Mouse (Mus musculus) stomach, embryonic 14.5 days (tissue): ENCODE results near the gene C130050O18Rik. TPM values are rescaled to one million over a fixed set of nuclear protein-coding genes. Genes with fewer than 3 reads are reported as not detected.

Source experiments
- ATAC-seq: fragments of 200-750 bp; cut with Nextera tagmentation; 2 replicates; pipeline ENCODE4 v1.8.0; 2017; ENCODE audit warnings: low read depth, moderate TSS enrichment; ENCODE audit not compliant: insufficient number of reproducible peaks, insufficient read depth, low FRiP score
- H3K27ac ChIP-seq: fragments of 300-500 bp; sonication (generic); 2 replicates; pipeline ENCODE4 v1.5.1; 2014; ENCODE audit warnings: mild to moderate bottlenecking, low read length, moderate library complexity, mixed read lengths
- H3K27me3 ChIP-seq: fragments of 300-500 bp; sonication (generic); 2 replicates; pipeline ENCODE4 v1.6.1; 2014; ENCODE audit warnings: low read length, control low read depth, mixed read lengths; ENCODE audit not compliant: control insufficient read depth, insufficient read depth
- H3K36me3 ChIP-seq: fragments of 300-500 bp; sonication (generic); 2 replicates; pipeline ENCODE4 v1.6.1; 2014; ENCODE audit warnings: mild to moderate bottlenecking, control low read depth, low read length, moderate library complexity, mixed read lengths; ENCODE audit not compliant: control insufficient read depth, insufficient read depth
- H3K4me1 ChIP-seq: fragments of 300-500 bp; sonication (generic); 2 replicates; pipeline ENCODE4 v1.6.1; 2014; ENCODE audit warnings: low read length, control low read depth, mixed read lengths; ENCODE audit not compliant: control insufficient read depth, insufficient read depth
- H3K4me2 ChIP-seq: fragments of 300-500 bp; sonication (generic); replicated peaks from 2 replicates; pipeline ENCODE4 v1.6.1; 2014; ENCODE audit warnings: low read depth, low read length, control low read depth
- H3K4me3 ChIP-seq: fragments of 300-500 bp; sonication (generic); 2 replicates; pipeline ENCODE4 v1.5.1; 2014; ENCODE audit warnings: low read depth, low read length, control low read depth
- H3K9ac ChIP-seq: fragments of 300-500 bp; sonication (generic); replicated peaks from 2 replicates; pipeline ENCODE4 v1.6.1; 2014; ENCODE audit warnings: low read depth, mild to moderate bottlenecking, control low read depth, low read length, moderate library complexity, mixed read lengths
- H3K9me3 ChIP-seq: fragments of 300-500 bp; sonication (generic); 2 replicates; pipeline ENCODE4 v1.6.1; 2016; ENCODE audit warnings: low read depth, low read length, control low read depth; ENCODE audit not compliant: control insufficient read depth
- WGBS: fragments of 180-500 bp; shearing (Covaris S2); extraction: QIAGEN DNeasy Blood & Tissue Kit; methylation state at CpG from one replicate; pipeline ENCODE4 v1.1.7; 2014; 5-methylcytosine and 5-hydroxymethylcytosine counted together
- polyA plus RNA-seq: library from polyadenylated mRNA; unstranded; fragments of >200 nt; fragmentation: Nextera tagmentation; extraction: Ambion mirVana; gene quantifications from 2 replicates; pipeline ENCODE4 v1.2.1, GENCODE M21; 2014

C130050O18Rik gene
- polyA plus RNA-seq, 1 experiment from 2014 or later: 0.48 TPM

GRCm38 (mm10) chr5:139367884-139368458 lies 37.1 kb upstream of the C130050O18Rik start:
- no peak for ATAC-seq
- Histone ChIP-seq H3K4me3 (no peak overlapping the region), H3K27me3 (no peaks in the 10 kb centered on the region), H3K27ac (no peak overlapping the region), H3K9me3 (no peaks in the 10 kb centered on the region), H3K9ac (no peak overlapping the region), H3K36me3 (no peaks in the 10 kb centered on the region), H3K4me2 (no peak overlapping the region), H3K4me1 (peaks cover 15% of the 10 kb centered on the region; the same call in 1 of the 2 replicates)
- WGBS: 91% methylated on average over 4 of the region's 4 CpGs

- no peak overlapping the region for H3K27ac ChIP-seq
- no peaks in the 10 kb centered on the region for H3K27me3 ChIP-seq
- H3K4me1 ChIP-seq: peaks cover 15% of the 10 kb centered on the region; the same call in 1 of the 2 replicates
- 82% methylated on average over 11 of the region's 11 CpGs for WGBS
- no peak overlapping the region for H3K4me2 ChIP-seq
- no peak overlapping the region for H3K9ac ChIP-seq
- no peak for ATAC-seq
- no peaks in the 10 kb centered on the region for H3K36me3 ChIP-seq
- H3K9me3 ChIP-seq: no peaks in the 10 kb centered on the region
- no peak overlapping the region for H3K4me3 ChIP-seq
Measured at GRCm38 (mm10) chr5:139368638-139369320, 36.3 kb upstream of the C130050O18Rik start.

- 86% methylated on average over 6 of the region's 6 CpGs for WGBS
- Histone ChIP-seq H3K9ac (no peak overlapping the region), H3K4me2 (0 out of 2 replicates have a peak overlapping the region, but pooled peaks have one; percentile 7), H3K27ac (no peak overlapping the region), H3K4me3 (no peak overlapping the region), H3K36me3 (no peaks in the 10 kb centered on the region), H3K9me3 (no peaks in the 10 kb centered on the region), H3K27me3 (no peaks in the 10 kb centered on the region), H3K4me1 (peaks cover 5% of the 10 kb centered on the region; the same call in 1 of the 2 replicates)
- no peak for ATAC-seq
Measured at GRCm38 (mm10) chr5:139370336-139370735, 34.7 kb upstream of the C130050O18Rik start.

DNA sequence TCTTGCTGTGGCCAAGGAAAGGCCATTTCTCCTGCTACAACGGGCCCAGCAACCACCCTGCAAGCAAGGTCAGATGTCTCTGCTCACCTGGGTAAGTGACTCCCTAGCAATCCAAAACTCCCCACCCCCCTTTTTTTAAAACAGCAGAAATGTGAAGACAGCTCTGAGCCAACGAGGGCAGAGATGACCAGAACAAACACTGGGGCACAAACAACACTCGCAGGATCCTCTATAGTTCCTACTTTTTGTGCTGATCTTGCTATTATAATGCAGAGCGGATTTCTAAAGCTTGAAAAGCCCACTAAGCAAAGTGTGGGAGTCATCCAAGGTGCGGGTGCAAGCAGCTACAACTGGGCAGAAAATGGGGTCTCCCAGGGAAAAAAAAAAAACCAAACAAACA lies 34.0 kb upstream of the C130050O18Rik start:
- Histone ChIP-seq H3K4me2 (peak overlapping the region; percentile 79), H3K27ac (0 out of 2 replicates have a peak overlapping the region, but pooled peaks have one; percentile 4), H3K4me1 (peaks cover 5% of the 10 kb centered on the region; the same call in 1 of the 2 replicates), H3K36me3 (no peaks in the 10 kb centered on the region), H3K9me3 (no peaks in the 10 kb centered on the region), H3K9ac (peak overlapping the region; percentile 84; the same call in 1 of the 2 replicates), H3K4me3 (peak overlapping the region; percentile 58), H3K27me3 (no peaks in the 10 kb centered on the region)
- no peak for ATAC-seq
- 61% methylated on average over 5 of the region's 5 CpGs for WGBS

DNA sequence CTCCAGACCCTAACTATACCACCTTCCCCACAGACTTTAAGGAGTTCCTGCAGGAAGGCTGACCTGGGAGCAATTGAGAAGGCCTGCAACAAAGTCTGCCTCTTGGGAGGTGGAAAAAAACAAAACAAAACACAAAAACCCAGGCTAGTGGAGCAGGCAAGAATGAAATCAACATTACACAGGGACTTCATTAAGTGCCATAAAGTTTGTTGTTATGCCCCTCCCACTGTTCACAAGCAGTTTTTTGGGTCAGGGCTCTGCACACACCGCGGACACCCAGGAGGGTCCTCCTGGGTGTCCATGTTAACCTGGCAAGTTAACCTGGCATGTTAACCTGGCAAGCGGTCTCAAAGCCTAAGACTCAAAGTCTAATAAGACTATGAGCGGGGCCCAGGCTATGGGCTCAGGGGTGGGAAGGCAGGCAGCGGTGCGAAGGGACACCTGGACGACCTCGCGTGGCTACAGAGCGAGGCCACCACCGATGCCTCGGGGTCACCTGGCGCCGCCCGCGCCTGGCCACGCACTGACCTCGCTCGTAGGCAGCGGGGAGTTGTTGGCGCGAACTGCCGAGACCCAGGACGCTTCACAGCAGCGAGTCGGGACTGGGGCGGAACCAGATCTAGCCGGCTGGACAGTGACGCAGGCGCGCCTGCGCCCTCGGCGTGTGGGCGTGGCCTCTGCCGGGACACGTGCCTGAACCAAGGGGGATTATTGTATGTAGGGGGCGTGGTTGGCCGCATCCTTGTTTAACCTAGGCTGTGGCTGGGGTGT lies 33.3 kb upstream of the C130050O18Rik start:
- WGBS: 2% methylated on average over 39 of the region's 39 CpGs
- Histone ChIP-seq H3K4me1 (peaks cover 5% of the 10 kb centered on the region; the same call in 1 of the 2 replicates), H3K27ac (peak overlapping the region; percentile 72), H3K36me3 (no peaks in the 10 kb centered on the region), H3K4me3 (peak overlapping the region; percentile 58), H3K4me2 (peak overlapping the region; percentile 79), H3K9ac (peak overlapping the region; percentile 84), H3K9me3 (no peaks in the 10 kb centered on the region), H3K27me3 (no peaks in the 10 kb centered on the region)
- ATAC-seq: peak; percentile 95

DNA sequence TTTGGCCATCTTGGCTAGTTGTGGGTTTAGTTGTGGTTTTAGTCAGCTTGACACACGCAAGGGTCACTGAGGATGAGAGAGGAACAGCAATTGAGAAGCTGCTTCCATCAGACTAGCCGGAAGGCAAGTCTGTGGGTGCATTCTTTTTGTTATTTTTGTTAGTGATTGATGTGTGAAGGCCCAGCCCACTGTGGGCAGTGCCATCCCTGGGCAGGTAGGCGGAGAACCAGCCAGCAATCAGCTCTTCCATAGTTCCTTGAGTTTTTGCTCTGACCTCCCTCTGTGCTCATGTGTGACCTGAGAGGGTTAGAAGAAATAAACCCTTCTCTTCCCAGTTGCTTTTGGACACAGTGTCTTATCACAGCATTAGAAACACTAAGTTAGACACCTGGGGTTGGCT lies 32.0 kb upstream of the C130050O18Rik start:
- WGBS: 73% methylated on average over 3 of the region's 3 CpGs
- no peak overlapping the region for H3K9ac ChIP-seq
- no peak overlapping the region for H3K4me2 ChIP-seq
- no peak overlapping the region for H3K4me3 ChIP-seq
- H3K36me3 ChIP-seq: no peaks in the 10 kb centered on the region
- H3K27me3 ChIP-seq: no peaks in the 10 kb centered on the region
- peaks cover 17% of the 10 kb centered on the region; the same call in 1 of the 2 replicates for H3K4me1 ChIP-seq
- no peak for ATAC-seq
- no peak overlapping the region for H3K27ac ChIP-seq
- no peaks in the 10 kb centered on the region for H3K9me3 ChIP-seq

GRCm38 (mm10) chr5:139373889-139374444 lies 31.1 kb upstream of the C130050O18Rik start:
- Histone ChIP-seq H3K27me3 (no peaks in the 10 kb centered on the region), H3K4me1 (peaks cover 21% of the 10 kb centered on the region; the same call in 1 of the 2 replicates), H3K27ac (no peak overlapping the region), H3K9ac (no peak overlapping the region), H3K9me3 (no peaks in the 10 kb centered on the region), H3K4me2 (no peak overlapping the region), H3K36me3 (no peaks in the 10 kb centered on the region), H3K4me3 (no peak overlapping the region)
- ATAC-seq: no peak
- 74% methylated on average over 6 of the region's 6 CpGs for WGBS

- Histone ChIP-seq H3K4me3 (no peak overlapping the region), H3K27ac (no peak overlapping the region), H3K27me3 (no peaks in the 10 kb centered on the region), H3K36me3 (no peaks in the 10 kb centered on the region), H3K9me3 (no peaks in the 10 kb centered on the region), H3K4me1 (peaks cover 29% of the 10 kb centered on the region; the same call in 1 of the 2 replicates), H3K4me2 (no peak overlapping the region), H3K9ac (no peak overlapping the region)
- no peak for ATAC-seq
- 71% methylated on average over 2 of the region's 2 CpGs for WGBS
Measured at GRCm38 (mm10) chr5:139374841-139375240, 30.2 kb upstream of the C130050O18Rik start.
